Mouse (Mus musculus) colon, adult 2 months (tissue): ENCODE data around the gene Olfr845. TPM values are rescaled to one million over a fixed set of nuclear protein-coding genes. Genes with fewer than 3 reads are reported as not detected.

Experiments
- polyA plus RNA-seq: library from polyadenylated mRNA; depleted of rRNA; stranded (reverse); fragments of >200 nt; gene quantifications from 2 replicates; pipeline ENCODE4 v1.2.3, GENCODE M21; 2012; rRNA removed

Gene Olfr845
- polyA plus RNA-seq = not detected in 2 replicates

DNA sequence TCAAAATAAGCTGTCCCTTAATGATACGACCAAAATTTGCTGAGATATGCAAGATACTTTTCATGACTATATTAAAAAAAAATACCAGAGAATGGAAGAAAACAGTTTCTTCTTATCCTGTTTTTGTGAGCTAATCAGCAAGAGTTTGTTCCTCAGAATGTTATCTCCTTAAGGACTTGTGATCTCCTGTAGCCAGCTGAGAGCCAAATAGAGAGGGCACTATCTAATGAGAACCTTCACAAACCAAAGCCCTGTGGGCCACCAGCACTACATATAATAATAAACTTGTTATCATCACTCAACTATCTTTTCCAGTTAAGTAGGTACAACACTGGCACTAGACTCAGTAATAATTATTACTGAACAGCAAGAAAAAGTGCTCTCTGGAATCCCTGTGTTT is at the start of gene Olfr845:
Gene Olfr845, plus strand, starts transcription at position 301 of the 400 bp plus-strand sequence.

DNA sequence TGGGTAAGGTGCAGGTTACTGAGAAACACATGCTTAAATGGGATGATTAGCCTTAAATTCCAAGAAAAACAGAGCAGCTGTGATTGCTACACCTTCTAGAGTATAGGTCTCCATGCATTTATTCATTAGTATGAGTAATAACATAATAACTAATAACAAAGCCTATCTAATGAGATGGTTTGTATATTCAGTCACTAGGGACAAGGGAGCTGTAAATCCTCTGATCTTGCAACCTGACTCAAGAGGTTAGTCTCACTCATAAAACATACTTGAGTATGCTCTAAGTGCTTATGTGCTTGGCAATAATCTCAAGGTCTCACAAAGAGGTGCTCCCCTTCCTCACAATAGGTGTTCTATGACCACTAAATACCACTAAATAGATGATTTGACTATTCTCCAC is 20.2 kb upstream of the Olfr845 start, which contains the start of gene Olfr844:
Gene Olfr844, plus strand, starts transcription at position 301 of the 400 bp plus-strand sequence.

DNA sequence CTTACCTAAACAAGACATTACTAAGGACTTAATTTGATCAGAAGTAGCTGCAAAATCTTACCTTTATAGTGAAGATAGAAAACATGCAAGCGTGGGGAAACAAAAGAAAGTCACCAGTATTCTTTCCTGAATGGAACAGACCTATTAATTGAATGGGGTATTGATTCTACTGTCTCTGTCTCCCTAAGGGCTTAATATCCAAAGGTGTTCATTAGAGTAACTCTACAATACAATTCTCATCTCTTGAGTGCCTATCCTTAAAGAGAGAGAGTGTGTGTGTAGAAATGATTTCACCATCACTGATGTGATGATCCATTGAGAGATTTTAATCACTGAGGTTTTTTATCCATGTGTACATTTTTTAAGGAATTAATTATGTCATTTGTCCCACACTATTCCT is 27.6 kb downstream of the Olfr845 start, which contains the start of gene Olfr846:
Gene Olfr846, minus strand, starts transcription at position 101 of the 400 bp plus-strand sequence.

DNA sequence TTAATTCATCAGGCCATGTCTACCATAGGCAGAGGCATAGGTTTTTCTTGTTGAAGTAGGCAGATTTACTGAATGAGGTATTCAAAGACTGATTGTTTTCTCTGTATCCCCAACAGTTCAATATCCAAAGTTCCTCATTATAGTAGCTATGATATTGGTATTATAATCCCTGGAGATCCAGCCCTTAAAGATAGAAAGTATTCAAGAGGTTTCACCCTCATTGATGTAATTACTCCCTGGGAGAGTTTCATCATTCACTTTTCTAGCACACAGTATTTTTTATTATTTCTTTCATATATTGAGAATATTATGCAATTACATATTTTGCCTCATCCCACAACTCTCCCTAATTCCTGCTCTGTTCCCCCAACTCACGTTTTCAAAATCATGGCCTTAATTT is 42.3 kb downstream of the Olfr845 start, which contains the start of gene Olfr847:
Gene Olfr847, minus strand, starts transcription at position 101 of the 400 bp plus-strand sequence.

Other genes starting within 250 kb of the Olfr845 start
- not detected in 2 replicates for gene Olfr836, start 216.1 kb upstream of the Olfr845 start, polyA plus RNA-seq
- gene Olfr837, start 200.1 kb upstream of the Olfr845 start, polyA plus RNA-seq = not detected in 2 replicates
- gene Olfr839-ps1, start 159.1 kb upstream of the Olfr845 start, polyA plus RNA-seq = not detected in 2 replicates
- gene Olfr843, start 84.5 kb upstream of the Olfr845 start, polyA plus RNA-seq = not detected in 2 replicates
- gene Olfr844, start 20.1 kb upstream of the Olfr845 start, polyA plus RNA-seq = not detected in 2 replicates
- not detected in 2 replicates for gene Olfr846, start 27.5 kb downstream of the Olfr845 start, polyA plus RNA-seq
- gene Olfr847, start 42.2 kb downstream of the Olfr845 start, polyA plus RNA-seq = not detected in 2 replicates
- gene Olfr849, start 103.8 kb downstream of the Olfr845 start, polyA plus RNA-seq = not detected in 2 replicates
- gene Olfr850, start 141.8 kb downstream of the Olfr845 start, polyA plus RNA-seq = not detected in 2 replicates
- gene Olfr851, start 156.8 kb downstream of the Olfr845 start, polyA plus RNA-seq = not detected in 2 replicates
- not detected in 2 replicates for gene Olfr853, start 204.6 kb downstream of the Olfr845 start, polyA plus RNA-seq
- not detected in 2 replicates for gene Olfr854, start 230.9 kb downstream of the Olfr845 start, polyA plus RNA-seq
- gene Olfr855, start 246.2 kb downstream of the Olfr845 start, polyA plus RNA-seq = not detected in 2 replicates